Mouse (Mus musculus) limb, embryonic 10.5 days (tissue): ENCODE data around the gene Ccdc107. TPM values are rescaled to one million over a fixed set of nuclear protein-coding genes. Genes with fewer than 3 reads are reported as not detected.
"Not testable (repeated sequence)": the region's sequence is repeated elsewhere in the genome, so short reads cannot be mapped to it uniquely, and the experiment has no call there.

Experiments
- DNase-seq: peaks from one replicate; pipeline ENCODE4 v3.0.0-alpha.2; 2017; ENCODE audit warnings: low spot score
- H3K27ac ChIP-seq: fragments of 300-500 bp; sonication (generic); 2 replicates; pipeline ENCODE4 v1.5.1; 2016; ENCODE audit warnings: mild to moderate bottlenecking
- H3K27me3 ChIP-seq: fragments of 300-500 bp; sonication (generic); 2 replicates; pipeline ENCODE4 v1.6.1; 2016; ENCODE audit warnings: low read depth, mild to moderate bottlenecking; ENCODE audit not compliant: poor library complexity, severe bottlenecking
- H3K36me3 ChIP-seq: fragments of 300-500 bp; sonication (generic); 2 replicates; pipeline ENCODE4 v1.6.1; 2016; ENCODE audit warnings: mild to moderate bottlenecking, moderate library complexity
- H3K4me1 ChIP-seq: fragments of 300-500 bp; sonication (generic); 2 replicates; pipeline ENCODE4 v1.6.1; 2016
- H3K4me3 ChIP-seq: fragments of 300-500 bp; sonication (generic); 2 replicates; pipeline ENCODE4 v1.5.1; 2016; ENCODE audit warnings: mild to moderate bottlenecking, moderate library complexity
- H3K9me3 ChIP-seq: fragments of 300-500 bp; sonication (generic); replicated peaks from 2 replicates; pipeline ENCODE4 v1.6.1; 2016; ENCODE audit warnings: mild to moderate bottlenecking
- WGBS: fragments of 180-500 bp; shearing (Covaris S2); methylation state at CpG from one replicate; pipeline ENCODE4 v1.1.7; 2016; 5-methylcytosine and 5-hydroxymethylcytosine counted together
- polyA plus RNA-seq: library from polyadenylated mRNA; unstranded; fragments of >200 nt; fragmentation: Nextera tagmentation; extraction: Ambion mirVana; gene quantifications from 2 replicates; pipeline ENCODE4 v1.2.1, GENCODE M21; 2016

Ccdc107 gene
- polyA plus RNA-seq, 1 experiment from 2014 or later, result 50.8 TPM

DNA sequence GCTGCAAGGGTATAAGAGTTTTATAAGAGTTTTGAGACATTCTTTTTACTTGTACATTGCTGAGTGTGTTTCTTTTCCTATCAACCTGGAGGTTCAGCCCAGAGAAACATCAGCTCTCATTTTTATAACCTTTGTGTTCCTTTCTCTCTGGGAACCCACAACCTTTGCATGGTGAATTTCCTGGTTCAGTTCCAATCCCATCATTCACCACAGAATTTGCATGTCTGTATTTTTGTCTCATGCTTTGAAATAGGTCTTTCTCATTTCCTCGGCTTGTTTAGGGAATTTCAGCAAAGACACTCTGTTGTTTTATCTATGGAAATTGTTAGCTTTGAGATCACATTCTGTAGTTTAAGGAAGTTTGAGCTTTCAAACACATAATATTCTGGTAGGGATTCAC lies 19.1 kb upstream of the Ccdc107 start:
- H3K27ac ChIP-seq, result no peak overlapping the region
- WGBS, result 88% methylated on average over 1 of the region's 1 CpGs
- H3K9me3 ChIP-seq, result no peaks in the 10 kb centered on the region
- no peak for DNase-seq
- peaks cover 4% of the 10 kb centered on the region for H3K4me1 ChIP-seq
- H3K4me3 ChIP-seq, result no peak overlapping the region
- H3K27me3 ChIP-seq, result no peaks in the 10 kb centered on the region
- no peaks in the 10 kb centered on the region for H3K36me3 ChIP-seq

DNA sequence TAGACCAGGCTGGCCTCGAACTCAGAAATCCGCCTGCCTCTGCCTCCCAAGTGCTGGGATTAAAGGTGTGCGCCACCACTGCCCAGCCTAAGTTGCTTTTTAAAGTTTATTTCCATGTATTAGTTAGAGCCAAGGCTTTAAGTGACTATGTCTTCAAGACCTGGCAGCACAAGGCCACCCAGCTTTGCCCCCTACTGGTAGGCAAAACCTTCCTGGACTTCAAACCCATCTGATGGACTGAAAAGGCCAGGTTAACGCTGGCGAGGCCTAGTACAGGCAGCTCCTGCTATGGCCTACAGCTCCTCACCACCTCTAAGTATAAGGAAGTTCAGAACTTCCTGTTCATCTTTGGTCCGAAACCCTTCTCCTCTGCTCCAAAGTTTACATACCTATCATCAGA lies 16.1 kb upstream of the Ccdc107 start:
- H3K4me1 ChIP-seq, result peaks cover 4% of the 10 kb centered on the region
- 85% methylated on average over 6 of the region's 6 CpGs for WGBS

DNA sequence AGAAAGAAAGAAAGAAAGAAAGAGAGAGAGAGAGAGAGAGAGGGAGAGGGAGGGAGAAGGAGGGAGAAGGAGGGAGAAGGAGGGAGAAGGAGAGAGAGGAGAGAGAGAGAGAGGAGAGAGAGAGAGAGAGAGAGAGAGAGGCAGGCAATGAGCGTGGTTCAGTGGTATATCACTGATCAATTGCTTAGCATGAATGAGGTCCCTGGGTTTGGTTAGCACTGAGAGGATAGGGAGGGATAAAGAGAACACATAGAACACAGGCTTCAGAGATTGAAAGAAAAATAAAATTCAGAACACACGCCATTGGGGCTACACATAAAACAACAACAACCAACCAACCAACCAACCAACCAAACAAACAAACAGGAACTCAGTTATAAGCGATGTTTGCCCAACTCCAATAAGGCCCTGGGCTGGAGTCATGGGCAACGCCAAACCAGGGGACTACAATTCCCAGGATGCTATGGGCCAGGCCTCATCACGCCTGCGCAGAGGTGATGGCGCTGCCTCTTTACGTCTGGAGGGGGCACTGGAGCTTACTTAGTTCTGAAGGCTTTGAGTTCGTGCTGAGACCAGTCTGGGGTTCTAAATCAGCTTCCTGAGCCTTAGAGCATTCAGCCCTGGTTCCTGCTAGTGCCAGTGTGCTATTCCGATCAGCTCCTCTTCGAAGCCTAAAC lies 14.7 kb upstream of the Ccdc107 start:
- 14% methylated on average over 11 of the region's 11 CpGs for WGBS
- DNase-seq, result peak; percentile 83
- Histone ChIP-seq H3K27ac (peak overlapping the region; percentile 81), H3K4me1 (peaks cover 4% of the 10 kb centered on the region), H3K9me3 (no peaks in the 10 kb centered on the region), H3K4me3 (peak overlapping the region; percentile 39), H3K36me3 (no peaks in the 10 kb centered on the region), H3K27me3 (no peaks in the 10 kb centered on the region)

More for the DNA sequence above, 16.1 kb upstream of the Ccdc107 start:
- Histone ChIP-seq H3K9me3 (no peaks in the 10 kb centered on the region), H3K27me3 (no peaks in the 10 kb centered on the region), H3K36me3 (no peaks in the 10 kb centered on the region), H3K4me3 (no peak overlapping the region), H3K27ac (no peak overlapping the region)
- DNase-seq, result no peak

DNA sequence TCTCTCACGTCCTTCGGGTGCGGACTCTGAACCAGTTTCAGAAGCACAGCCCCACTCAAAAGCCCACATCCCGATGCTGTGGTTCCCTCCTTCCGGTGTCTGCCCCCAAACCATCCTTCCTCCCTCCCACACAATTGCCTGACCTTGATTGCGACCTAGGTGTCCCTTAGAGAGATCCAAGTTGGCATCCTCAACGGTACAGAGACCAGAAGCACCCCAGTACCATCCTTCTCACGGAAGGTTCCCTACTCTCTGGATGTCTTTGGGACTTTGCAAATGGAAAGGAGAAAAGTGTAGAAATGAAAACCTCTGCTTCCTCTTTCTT lies 14.2 kb upstream of the Ccdc107 start:
- WGBS, result 45% methylated on average over 8 of the region's 8 CpGs
- H3K27me3 ChIP-seq, result no peaks in the 10 kb centered on the region
- H3K27ac ChIP-seq, result peak overlapping the region; percentile 81
- no peaks in the 10 kb centered on the region for H3K9me3 ChIP-seq
- no peaks in the 10 kb centered on the region for H3K36me3 ChIP-seq
- H3K4me1 ChIP-seq, result peaks cover 4% of the 10 kb centered on the region
- no peak for DNase-seq
- peak overlapping the region; percentile 39 for H3K4me3 ChIP-seq

DNA sequence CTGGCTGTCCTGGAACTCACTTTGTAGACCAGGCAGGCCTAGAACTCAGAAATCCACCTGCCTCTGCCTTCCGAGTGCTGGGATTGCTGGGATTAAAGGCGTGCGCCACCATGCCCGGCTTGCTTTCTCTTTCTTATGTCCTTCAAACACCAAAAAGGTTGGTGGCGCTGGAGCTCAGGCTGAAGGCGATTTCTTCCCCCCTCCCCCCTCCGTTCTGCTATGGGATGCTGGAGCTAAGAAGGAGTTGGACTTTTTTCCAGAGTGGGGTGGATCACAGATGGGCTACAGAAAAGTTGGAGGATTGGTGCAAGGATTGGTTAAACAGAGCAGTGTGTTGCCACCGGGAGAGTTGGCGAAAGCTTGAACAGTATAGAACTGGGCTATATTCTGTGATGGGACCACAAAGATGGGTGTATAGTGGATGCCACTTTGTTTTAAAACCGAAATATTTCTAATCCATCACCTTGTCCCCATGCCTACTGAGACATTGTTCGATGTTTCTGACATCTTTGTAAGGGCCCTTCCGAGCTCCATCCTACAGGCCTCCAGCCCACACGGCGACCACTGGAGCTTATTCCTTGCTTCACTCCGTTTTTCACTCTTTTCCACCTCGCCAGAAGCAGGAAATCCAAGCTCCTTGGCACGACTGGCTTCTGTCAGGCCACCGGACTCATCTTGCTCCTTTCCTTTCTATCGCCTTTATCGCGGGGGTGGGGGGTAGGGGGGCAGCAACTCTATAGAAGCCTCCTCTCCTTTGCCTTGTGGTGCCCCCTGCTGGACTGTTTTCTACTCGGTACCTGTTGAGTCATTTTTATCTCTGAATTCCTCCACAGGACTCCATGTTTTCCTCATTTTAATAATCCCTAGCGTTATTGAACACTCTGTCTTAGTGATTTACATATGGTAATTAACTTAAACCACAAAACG lies 13.5 kb upstream of the Ccdc107 start:
- Histone ChIP-seq H3K27ac (0 out of 2 replicates have a peak overlapping the region, but pooled peaks have one; percentile 50), H3K9me3 (no peaks in the 10 kb centered on the region), H3K4me1 (peaks cover 4% of the 10 kb centered on the region), H3K4me3 (peak overlapping the region; percentile 29), H3K27me3 (no peaks in the 10 kb centered on the region), H3K36me3 (no peaks in the 10 kb centered on the region)
- DNase-seq, result peak; percentile 75
- WGBS, result 46% methylated on average over 24 of the region's 24 CpGs

DNA sequence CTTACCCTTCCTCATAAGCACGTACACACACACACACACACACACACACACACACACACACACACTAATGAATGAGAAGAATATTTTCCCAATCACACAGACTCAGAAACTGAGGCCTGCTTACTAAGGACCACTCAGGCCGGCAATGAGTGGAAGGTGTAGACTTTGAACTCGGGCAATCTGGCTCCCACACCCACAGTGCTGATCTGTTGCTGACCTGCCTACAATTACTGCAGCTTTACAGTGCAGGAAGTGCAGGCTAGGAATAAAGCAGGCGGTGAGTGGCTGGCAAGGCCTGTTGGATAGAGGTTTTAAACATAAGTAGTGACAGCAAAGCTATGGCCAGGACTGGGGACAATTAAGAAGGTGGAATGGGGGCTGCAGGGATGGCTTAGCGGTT lies 11.7 kb upstream of the Ccdc107 start:
- 85% methylated on average over 5 of the region's 5 CpGs for WGBS
- H3K27ac ChIP-seq, result no peak overlapping the region
- no peak overlapping the region for H3K4me3 ChIP-seq
- DNase-seq, result no peak
- H3K36me3 ChIP-seq, result no peaks in the 10 kb centered on the region
- H3K4me1 ChIP-seq, result peaks cover 4% of the 10 kb centered on the region
- H3K27me3 ChIP-seq, result no peaks in the 10 kb centered on the region
- no peaks in the 10 kb centered on the region for H3K9me3 ChIP-seq

DNA sequence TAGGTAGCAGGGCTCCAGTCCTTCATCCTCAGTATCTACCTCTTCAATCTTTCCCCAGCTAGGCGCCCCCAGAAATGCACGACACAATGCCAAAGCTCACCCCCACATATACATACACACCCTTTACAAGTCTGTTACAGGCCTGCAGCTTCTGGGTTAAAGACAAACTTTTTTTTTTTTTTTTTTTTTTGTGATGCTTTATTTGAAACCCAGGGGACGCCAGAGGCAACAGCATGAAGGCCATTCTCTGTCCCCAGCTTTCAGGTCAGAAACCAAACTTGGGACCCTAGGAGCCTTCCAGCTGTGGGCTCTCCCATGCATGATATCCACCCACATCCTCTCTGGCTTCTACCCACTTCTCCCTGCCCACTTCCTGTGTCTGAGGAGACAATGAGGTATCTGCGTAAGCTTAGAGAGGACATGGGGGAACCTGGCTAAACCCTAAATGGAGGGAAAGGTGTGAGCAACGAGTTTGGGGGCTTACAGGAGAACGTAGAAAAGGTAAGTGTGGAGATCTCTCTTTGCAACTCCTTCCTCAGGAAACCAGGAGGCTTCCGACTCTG lies 10.7 kb upstream of the Ccdc107 start:
- Histone ChIP-seq H3K27ac (no peak overlapping the region), H3K9me3 (no peaks in the 10 kb centered on the region), H3K27me3 (no peaks in the 10 kb centered on the region), H3K4me1 (peaks cover 4% of the 10 kb centered on the region), H3K36me3 (no peaks in the 10 kb centered on the region), H3K4me3 (no peak overlapping the region)
- DNase-seq, result no peak
- WGBS, result 75% methylated on average over 7 of the region's 7 CpGs

DNA sequence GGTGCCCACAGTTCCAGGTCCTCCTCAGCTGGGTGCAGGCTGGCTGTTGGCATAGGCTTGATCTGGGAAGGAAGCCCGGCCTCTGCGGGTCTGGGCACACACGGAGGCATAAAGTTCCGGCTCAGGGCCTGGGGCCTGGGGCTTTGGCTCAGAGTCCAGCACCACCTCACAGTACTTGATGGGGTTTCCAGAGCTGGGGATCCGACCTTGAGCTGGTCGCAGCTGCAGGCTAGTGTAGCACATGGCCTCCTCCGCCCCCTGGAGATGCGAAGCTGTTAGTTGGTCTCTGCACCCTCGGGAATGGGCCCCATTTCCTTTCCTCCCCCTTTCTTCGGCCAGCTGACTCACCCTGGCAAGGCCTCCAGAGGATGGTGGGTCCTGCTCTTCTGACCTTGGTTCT lies 10.1 kb upstream of the Ccdc107 start:
- Histone ChIP-seq H3K4me1 (peaks cover 4% of the 10 kb centered on the region), H3K36me3 (no peaks in the 10 kb centered on the region), H3K27ac (no peak overlapping the region), H3K4me3 (no peak overlapping the region), H3K9me3 (no peaks in the 10 kb centered on the region), H3K27me3 (no peaks in the 10 kb centered on the region)
- 70% methylated on average over 10 of the region's 10 CpGs for WGBS
- no peak for DNase-seq

DNA sequence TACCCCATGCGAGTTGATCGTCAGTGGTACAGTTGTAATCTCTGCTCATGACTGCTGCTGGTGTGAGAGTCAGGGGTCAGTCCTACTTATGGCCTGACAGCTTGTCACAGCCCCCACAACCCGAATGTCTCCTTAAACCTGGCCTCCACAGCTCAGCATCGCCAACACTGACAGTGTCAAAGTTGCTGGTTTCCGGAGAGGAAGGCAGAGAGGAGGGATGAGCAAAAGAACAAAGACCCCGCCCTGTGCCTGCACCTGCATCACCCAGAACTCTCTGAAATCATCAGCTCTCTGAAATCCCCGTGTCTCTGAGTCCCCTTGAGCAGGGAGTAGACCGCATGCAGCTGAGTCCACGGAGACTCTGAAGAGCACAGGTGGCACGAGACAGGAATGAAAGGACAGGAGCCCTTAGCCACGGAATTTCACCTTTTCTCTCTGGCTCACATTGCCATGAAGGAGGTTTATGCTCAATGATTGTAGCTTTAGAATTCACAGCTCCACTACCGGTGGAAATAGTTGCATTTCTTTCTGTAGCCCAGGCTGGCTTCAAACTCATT lies 9.1 kb upstream of the Ccdc107 start, which contains the start of gene Sit1:
Gene Sit1, minus strand, starts transcription at position 200 of the 557 bp plus-strand sequence.
- Histone ChIP-seq H3K4me1 (no peaks in the 10 kb centered on the region; the same call in 1 of the 2 replicates), H3K27me3 (no peaks in the 10 kb centered on the region), H3K27ac (no peak within 1 kb of the TSS), H3K9me3 (no peaks in the 10 kb centered on the region), H3K4me3 (no peak within 1 kb of the TSS), H3K36me3 (no peaks in the 10 kb centered on the region)
- WGBS, result 62% methylated on average over 12 of the region's 12 CpGs
- no peak for DNase-seq

DNA sequence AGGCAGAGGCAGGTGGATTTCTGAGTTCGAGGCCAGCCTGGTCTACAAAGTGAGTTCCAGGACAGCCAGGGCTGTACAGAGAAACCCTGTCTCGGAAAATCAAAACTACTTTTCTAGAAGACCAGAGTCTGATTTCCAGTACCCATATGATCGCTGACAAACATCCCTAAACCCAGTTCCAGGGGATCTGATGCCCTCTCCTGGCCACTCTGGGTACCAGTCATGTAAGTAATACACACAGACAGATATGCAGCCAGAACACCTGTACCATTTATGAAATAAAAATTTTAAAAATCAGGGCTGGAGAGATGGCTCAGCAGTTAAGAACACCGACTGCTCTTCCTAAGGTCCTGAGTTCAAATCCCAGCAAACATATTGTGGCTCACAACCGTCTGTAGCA lies 7.0 kb upstream of the Ccdc107 start:
- H3K27me3 ChIP-seq, H3K27ac ChIP-seq, H3K4me1 ChIP-seq, H3K4me3 ChIP-seq, H3K9me3 ChIP-seq, H3K36me3 ChIP-seq, DNase-seq: not testable (repeated sequence)
- 88% methylated on average over 5 of the region's 5 CpGs for WGBS

DNA sequence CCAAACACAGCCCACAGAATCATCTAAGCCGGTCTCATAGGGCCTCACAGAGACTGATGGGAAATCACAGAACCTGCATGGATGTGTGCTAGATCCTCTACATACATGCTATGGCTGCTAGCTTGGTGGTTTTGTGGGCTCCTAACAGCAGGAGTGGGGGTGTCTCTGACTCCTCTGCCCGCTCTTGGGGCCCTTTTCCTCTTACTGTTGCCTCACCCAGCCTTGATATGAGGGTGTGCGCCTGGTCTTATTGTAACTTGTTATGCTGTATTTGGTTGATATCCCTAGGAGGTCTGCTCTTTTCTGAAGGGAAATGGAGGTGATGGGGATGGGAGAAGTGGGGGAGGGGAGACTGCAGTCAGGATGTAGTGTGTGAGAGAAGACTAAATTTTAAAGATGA lies 3.1 kb upstream of the Ccdc107 start:
- Histone ChIP-seq H3K27me3 (no peaks in the 10 kb centered on the region), H3K36me3 (no peaks in the 10 kb centered on the region), H3K27ac (no peak overlapping the region), H3K4me1 (peaks cover 9% of the 10 kb centered on the region), H3K9me3 (no peaks in the 10 kb centered on the region), H3K4me3 (no peak overlapping the region)
- WGBS, result 93% methylated on average over 3 of the region's 3 CpGs
- DNase-seq, result no peak

DNA sequence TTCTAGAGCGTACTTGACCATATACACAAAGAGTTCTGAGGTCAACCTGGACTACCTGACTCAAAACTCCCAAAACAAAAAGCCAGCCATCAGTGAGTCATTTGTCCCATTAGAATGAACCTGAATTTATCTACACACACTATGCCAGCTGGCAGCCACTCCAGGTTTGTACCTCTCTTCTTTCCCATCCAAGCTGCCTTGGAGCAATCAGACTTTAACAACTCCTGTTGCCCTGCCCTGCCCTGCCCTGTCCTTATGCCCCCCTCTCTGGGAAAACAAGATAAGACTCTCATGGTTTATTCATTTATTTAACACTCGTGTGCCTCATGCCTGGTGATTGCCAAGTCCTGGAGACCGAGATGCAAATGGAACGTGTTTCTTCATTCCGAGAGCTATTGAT lies 1.9 kb upstream of the Ccdc107 start:
- no peak overlapping the region for H3K27ac ChIP-seq
- H3K9me3 ChIP-seq, result no peaks in the 10 kb centered on the region
- no peak for DNase-seq
- WGBS, result 91% methylated on average over 5 of the region's 5 CpGs
- no peaks in the 10 kb centered on the region for H3K27me3 ChIP-seq
- no peak overlapping the region for H3K4me3 ChIP-seq
- peaks cover 14% of the 10 kb centered on the region for H3K4me1 ChIP-seq
- peaks cover 7% of the 10 kb centered on the region for H3K36me3 ChIP-seq
